Mouse (Mus musculus): Measurements from ENCODE around the gene Ranbp1. TPM values are rescaled to one million over a fixed set of nuclear protein-coding genes. Genes with fewer than 3 reads are reported as not detected.
A peak's percentile ranks its signal among the peaks of the same experiment; 100 is the strongest.
"Not testable (repeated sequence)": the region's sequence is repeated elsewhere in the genome, so short reads cannot be mapped to it uniquely, and the experiment has no call there.

Gene Ranbp1
- polyA plus RNA-seq (2015; fragmentation: Nextera tagmentation; extraction: Ambion mirVana), result 444 and 462 TPM in 2 replicates

DNA sequence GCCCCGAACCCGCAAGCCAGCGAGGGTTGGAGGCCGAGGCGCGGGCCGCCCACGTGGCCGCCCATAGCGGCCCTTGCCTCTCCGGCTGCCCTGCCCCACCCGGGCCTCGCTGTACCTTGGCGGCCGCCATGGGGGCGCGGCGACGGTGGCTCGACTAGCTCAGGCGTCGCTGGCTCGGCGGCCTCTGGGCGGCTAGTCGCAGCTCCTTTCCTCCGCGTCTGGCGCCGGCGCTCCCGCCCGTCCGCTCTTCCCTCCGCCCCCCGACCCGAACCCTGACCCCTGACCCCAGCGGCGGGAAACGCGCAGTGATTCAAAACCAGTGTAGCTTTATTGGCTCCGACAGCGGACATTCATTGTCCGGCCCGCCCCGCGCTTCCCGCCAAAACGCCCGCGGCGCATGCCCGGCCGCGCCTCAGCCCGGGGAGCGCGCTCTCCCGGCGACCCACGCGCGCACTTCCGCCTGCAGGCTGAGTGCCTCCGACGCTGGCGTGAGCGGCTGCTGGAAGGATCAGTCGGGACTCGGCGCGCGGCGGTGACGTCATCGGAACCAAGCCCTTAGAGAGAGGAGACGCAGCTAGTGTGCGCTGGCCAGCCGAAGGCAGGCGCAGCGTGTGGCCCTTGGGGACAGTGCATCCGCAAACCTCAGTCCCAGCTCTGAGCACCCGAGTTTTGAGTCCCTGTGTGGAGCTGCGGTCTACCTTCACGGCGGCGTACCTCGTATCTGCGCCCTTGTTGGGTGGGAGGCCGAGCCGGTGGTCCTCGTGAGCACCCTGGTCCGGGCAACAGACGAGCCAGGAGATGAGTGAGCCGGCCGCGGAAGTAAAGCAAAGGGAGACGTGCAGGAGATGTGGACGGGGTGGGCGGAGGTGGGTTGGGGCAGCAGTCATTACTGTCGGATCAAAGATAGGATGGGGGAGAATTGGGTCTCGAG, at the start of gene Ranbp1, which contains the start of gene Trmt2a:
Ranbp1 (minus strand) TSS at position 300 of the 931 bp plus-strand sequence.
Trmt2a (plus strand) TSS at position 247 of the 931 bp plus-strand sequence.
- no peaks in the 10 kb centered on the region for H3K9me3 ChIP-seq
- peak within 1 kb of the TSS; percentile 93 for H3K9ac ChIP-seq
- WGBS, result under 1% methylated on average over 98 of the region's 102 CpGs
- H3K27ac ChIP-seq, result peak within 1 kb of the TSS; percentile 94
- ATAC-seq (ENCODE audit: low FRiP score), result peak; percentile 97
- peaks cover 63% of the 10 kb centered on the region for H3K36me3 ChIP-seq
- H3K4me3 ChIP-seq, result peak within 1 kb of the TSS; percentile 95
- peak within 1 kb of the TSS; percentile 96 for H3K4me2 ChIP-seq
- no peaks in the 10 kb centered on the region for H3K27me3 ChIP-seq
- H3K4me1 ChIP-seq (replicated peaks), result peaks cover 50% of the 10 kb centered on the region

DNA sequence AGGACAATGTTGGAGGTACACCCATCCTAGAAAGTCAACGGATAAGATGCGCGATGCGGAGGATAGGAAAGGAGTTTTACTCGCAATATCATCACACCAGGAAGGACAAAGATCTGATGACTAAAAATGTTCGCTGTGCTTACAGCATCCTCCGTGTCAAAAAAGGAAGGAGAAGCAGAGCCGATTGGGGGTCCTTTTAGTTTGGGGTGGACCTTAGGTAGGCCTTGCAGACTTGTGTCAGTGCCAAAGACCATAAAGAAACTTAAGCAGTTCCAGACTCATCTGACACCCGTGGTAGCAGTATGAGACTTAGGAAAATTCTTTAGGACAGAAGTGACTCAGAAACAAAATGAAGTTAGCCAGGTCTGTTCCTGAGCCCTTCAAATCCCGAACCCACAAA, 41.1 kb upstream of the Ranbp1 start:
- not testable (repeated sequence) for H3K27me3 ChIP-seq; H3K36me3 ChIP-seq; H3K9me3 ChIP-seq; ATAC-seq (ENCODE audit: low FRiP score)
- H3K4me2 ChIP-seq, result peak overlapping the region; percentile 51
- WGBS, result 4% methylated on average over 10 of the region's 10 CpGs
- peak overlapping the region; percentile 97 for H3K4me3 ChIP-seq
- H3K27ac ChIP-seq, result 0 out of 2 replicates have a peak overlapping the region, but pooled peaks have one; percentile 35
- peak overlapping the region; percentile 66 for H3K9ac ChIP-seq
- peaks cover 36% of the 10 kb centered on the region for H3K4me1 ChIP-seq (replicated peaks)

DNA sequence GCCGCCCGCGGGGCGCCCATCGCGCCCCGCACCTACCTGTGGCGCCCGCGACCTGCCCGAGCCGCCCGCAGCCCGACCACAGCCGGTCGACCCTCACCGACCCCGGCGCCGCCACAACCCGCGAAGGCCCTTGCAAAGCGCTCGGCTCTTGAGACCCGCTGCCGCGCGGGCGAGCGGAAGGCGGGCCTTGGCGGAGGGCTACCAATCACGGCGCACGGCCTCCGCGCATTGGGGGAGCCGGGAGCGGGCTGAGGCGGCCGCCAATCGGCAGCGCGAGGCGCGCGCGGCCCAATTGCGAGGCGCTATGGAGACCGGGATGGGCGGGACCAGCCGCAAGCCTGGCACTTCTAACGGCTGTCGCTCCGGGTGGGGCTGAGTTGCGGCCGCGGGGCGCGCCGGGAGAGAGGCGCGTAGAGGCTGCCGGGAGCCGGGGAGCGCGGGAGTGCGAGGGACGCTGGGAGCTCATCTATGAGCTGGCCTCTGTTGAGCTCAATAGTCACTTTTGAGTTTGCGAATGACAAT, 40.6 kb upstream of the Ranbp1 start, which contains the start of gene Dgcr8:
Dgcr8 (minus strand) TSS at position 180 of the 522 bp plus-strand sequence.
- Histone ChIP-seq H3K4me3 (peak within 1 kb of the TSS; percentile 97), H3K36me3 (peaks cover 13% of the 10 kb centered on the region), H3K9ac (peak within 1 kb of the TSS; percentile 98), H3K9me3 (no peaks in the 10 kb centered on the region), H3K27ac (peak within 1 kb of the TSS; percentile 90), H3K4me1 (replicated peaks) (peaks cover 36% of the 10 kb centered on the region), H3K27me3 (no peaks in the 10 kb centered on the region), H3K4me2 (peak within 1 kb of the TSS; percentile 95)
- ATAC-seq (ENCODE audit: low FRiP score), result peak; percentile 100
- under 1% methylated on average over 60 of the region's 71 CpGs for WGBS

DNA sequence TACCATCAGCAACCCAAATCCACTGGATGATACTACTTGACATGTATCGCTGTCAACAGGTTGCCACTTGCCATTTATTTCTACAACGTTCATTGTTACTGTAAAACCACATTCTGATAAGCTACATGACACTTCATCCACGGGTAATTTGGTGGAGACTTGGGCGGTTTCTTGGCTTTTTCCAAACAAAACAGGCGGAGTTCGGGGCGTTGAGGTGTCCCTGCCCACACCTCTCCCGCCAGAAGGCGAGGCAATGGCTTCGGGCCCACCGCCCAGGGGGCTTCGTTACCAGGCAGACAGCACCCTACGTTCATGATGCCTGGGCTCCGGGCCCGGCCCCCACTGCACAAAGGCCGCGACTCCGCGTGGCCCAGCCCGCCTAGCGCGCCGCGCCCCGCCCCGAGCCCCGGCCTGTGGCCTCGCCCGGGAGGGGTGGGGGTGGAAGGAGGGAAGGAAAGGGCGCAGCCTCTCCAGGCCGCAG, 40.1 kb upstream of the Ranbp1 start:
- H3K9me3 ChIP-seq, result no peaks in the 10 kb centered on the region
- peak overlapping the region; percentile 98 for H3K9ac ChIP-seq
- no peaks in the 10 kb centered on the region for H3K27me3 ChIP-seq
- ATAC-seq (ENCODE audit: low FRiP score), result peak; percentile 85
- peaks cover 18% of the 10 kb centered on the region for H3K36me3 ChIP-seq
- peak overlapping the region; percentile 90 for H3K27ac ChIP-seq
- peak overlapping the region; percentile 95 for H3K4me2 ChIP-seq
- 1% methylated on average over 26 of the region's 31 CpGs for WGBS
- peaks cover 36% of the 10 kb centered on the region for H3K4me1 ChIP-seq (replicated peaks)
- peak overlapping the region; percentile 97 for H3K4me3 ChIP-seq

DNA sequence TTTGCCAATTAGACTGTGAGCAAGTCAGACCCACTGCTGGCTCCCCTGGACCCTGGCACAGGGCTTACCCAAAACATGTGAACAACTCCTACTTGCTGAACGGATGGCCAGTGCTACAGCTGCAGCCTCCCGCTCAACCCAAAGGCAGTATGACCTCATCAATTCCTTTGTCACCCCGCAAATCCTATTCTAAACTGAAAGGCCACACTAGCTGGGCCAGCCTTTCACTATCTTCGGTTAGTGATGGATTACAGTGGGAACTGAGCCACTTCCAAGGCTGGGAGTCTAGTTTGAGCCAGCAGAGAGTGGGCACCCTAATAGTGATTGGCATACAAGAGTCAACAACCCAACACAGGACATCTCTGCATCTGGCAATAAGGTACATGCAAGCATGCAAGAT, 39.6 kb upstream of the Ranbp1 start:
- H3K9me3 ChIP-seq, result no peaks in the 10 kb centered on the region
- H3K4me2 ChIP-seq, result peak overlapping the region; percentile 95
- H3K4me3 ChIP-seq, result peak overlapping the region; percentile 97
- H3K9ac ChIP-seq, result peak overlapping the region; percentile 98
- peaks cover 23% of the 10 kb centered on the region for H3K36me3 ChIP-seq
- H3K27ac ChIP-seq, result peak overlapping the region; percentile 90
- peaks cover 36% of the 10 kb centered on the region for H3K4me1 ChIP-seq (replicated peaks)
- no peak for ATAC-seq (ENCODE audit: low FRiP score)
- H3K27me3 ChIP-seq, result no peaks in the 10 kb centered on the region
- WGBS, result 0% methylated on average over 4 of the region's 4 CpGs

DNA sequence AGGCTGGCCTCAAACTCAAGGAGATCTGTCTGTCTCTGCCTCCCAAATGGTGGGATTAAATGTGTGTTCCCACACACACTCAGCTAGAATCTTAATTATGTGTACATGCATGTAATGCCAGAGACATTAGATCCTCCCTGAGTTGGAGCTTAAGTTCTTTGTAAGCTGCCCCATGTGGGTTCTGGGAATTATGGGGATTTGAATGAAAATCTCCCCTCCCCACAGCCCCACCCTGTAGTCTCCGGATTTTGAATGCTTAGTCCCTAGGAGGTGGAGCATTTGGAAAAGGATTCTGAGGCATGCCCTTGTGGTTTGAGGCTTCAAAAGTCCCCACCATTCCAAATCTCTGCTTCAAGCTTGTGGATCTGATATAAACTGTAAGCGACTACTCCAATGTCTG, 26.6 kb upstream of the Ranbp1 start:
- no peak for ATAC-seq (ENCODE audit: low FRiP score)
- no peaks in the 10 kb centered on the region for H3K4me1 ChIP-seq (replicated peaks)
- H3K9me3 ChIP-seq, result no peaks in the 10 kb centered on the region
- no peaks in the 10 kb centered on the region for H3K27me3 ChIP-seq
- WGBS, result 88% methylated on average over 2 of the region's 2 CpGs
- no peak overlapping the region for H3K27ac ChIP-seq
- peaks cover 92% of the 10 kb centered on the region for H3K36me3 ChIP-seq
- no peak overlapping the region for H3K9ac ChIP-seq
- no peak overlapping the region for H3K4me3 ChIP-seq
- no peak overlapping the region for H3K4me2 ChIP-seq

DNA sequence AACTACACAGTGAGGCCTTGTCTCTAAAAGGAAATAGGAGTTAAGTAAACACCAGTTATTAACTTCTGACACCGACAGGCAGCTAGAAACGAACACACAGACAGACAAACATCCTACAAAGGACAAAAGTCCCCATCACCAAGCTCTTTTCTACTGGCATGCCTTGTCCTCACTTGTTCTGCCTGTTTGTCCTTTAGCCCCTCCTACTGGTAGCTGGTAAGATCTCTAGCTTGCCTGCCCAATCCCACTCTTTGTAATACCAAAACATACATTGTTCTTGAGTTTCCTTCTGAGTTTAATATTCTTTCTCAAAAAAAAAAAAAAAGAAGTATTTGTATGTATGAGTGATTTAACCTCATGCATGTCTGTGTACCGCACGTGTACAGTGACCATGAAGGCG, 19.6 kb upstream of the Ranbp1 start:
- H3K9ac ChIP-seq, result no peak overlapping the region
- H3K27me3 ChIP-seq, result no peaks in the 10 kb centered on the region
- H3K4me1 ChIP-seq (replicated peaks), result no peaks in the 10 kb centered on the region
- no peak overlapping the region for H3K27ac ChIP-seq
- no peaks in the 10 kb centered on the region for H3K9me3 ChIP-seq
- no peak overlapping the region for H3K4me2 ChIP-seq
- H3K36me3 ChIP-seq, result peaks cover 90% of the 10 kb centered on the region
- 87% methylated on average over 5 of the region's 5 CpGs for WGBS
- ATAC-seq (ENCODE audit: low FRiP score), result no peak
- no peak overlapping the region for H3K4me3 ChIP-seq

DNA sequence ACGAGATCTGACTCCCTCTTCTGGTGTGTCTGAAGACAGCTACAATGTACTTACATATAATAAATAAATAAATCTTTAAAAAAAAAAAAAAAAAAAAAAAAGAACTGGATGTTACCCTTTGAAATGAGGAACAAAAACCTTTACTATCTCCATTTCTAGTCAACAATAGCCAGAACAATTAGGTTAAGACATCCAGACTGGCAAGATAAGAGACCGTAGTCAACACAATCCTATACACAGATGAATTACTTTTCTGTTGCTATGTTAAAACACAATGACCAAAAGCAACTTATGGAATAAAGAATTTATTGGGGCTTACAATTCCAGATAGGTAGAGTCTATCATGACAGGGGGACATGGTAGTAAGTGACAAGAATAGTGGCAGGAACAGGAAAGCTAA, 16.5 kb upstream of the Ranbp1 start:
- ATAC-seq (ENCODE audit: low FRiP score), result no peak
- Histone ChIP-seq H3K36me3 (peaks cover 86% of the 10 kb centered on the region), H3K27me3 (no peaks in the 10 kb centered on the region), H3K4me2 (no peak overlapping the region), H3K4me3 (no peak overlapping the region), H3K4me1 (replicated peaks) (no peaks in the 10 kb centered on the region), H3K27ac (no peak overlapping the region), H3K9ac (no peak overlapping the region), H3K9me3 (no peaks in the 10 kb centered on the region)
- WGBS, result 93% methylated on average over 2 of the region's 2 CpGs

DNA sequence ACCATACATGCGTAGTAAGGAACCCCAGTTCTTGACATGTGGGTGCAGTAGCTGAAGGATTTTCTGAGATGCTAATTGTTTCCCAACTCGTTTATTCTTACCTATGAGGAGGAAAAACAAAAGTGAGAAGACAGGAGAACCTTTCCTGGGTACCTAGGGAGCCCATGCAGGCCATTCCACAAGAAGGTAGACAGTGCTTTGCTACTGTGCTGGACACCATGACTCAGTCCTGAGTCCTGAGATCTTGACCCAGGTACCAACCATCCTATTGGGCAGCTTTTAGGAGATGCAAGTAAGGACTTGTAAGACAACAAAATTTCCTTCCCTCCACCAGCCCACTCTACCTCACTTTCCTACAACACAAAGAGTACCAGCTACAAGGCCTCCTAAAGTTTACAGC, 9.7 kb upstream of the Ranbp1 start, which contains the start of gene Gm49776:
Gm49776 (minus strand) TSS at position 101 of the 400 bp plus-strand sequence.
- Histone ChIP-seq H3K4me3 (no peak within 1 kb of the TSS), H3K27me3 (no peaks in the 10 kb centered on the region), H3K36me3 (peaks cover 89% of the 10 kb centered on the region), H3K4me1 (replicated peaks) (no peaks in the 10 kb centered on the region), H3K4me2 (no peak within 1 kb of the TSS), H3K27ac (no peak within 1 kb of the TSS), H3K9me3 (no peaks in the 10 kb centered on the region), H3K9ac (no peak within 1 kb of the TSS)
- ATAC-seq (ENCODE audit: low FRiP score), result no peak
- WGBS, result 97% methylated on average over 2 of the region's 2 CpGs

DNA sequence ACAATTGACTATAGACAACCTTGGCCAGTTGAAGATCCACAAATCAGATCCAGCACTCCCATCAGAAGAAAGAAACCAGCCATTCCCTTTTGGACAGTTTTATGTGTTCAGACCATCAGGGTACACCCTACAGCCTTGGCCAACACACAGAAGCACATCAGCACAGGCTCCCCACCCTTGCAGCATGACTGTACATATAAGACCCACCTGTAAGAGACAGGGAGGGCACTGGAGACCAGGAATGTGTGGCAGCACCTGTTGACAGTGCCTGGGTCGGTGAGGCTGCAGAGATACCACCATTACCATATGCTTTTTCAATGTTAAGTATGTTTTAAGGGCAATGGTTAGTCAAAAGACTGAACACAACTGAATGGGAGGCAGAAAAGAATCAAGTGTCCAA, 5.3 kb upstream of the Ranbp1 start:
- Histone ChIP-seq H3K9ac (no peak overlapping the region), H3K4me1 (replicated peaks) (peaks cover 27% of the 10 kb centered on the region), H3K36me3 (peaks cover 77% of the 10 kb centered on the region), H3K27me3 (no peaks in the 10 kb centered on the region), H3K4me3 (no peak overlapping the region), H3K4me2 (no peak overlapping the region), H3K27ac (no peak overlapping the region), H3K9me3 (no peaks in the 10 kb centered on the region)
- 82% methylated on average over 1 of the region's 1 CpGs for WGBS
- ATAC-seq (ENCODE audit: low FRiP score), result no peak

DNA sequence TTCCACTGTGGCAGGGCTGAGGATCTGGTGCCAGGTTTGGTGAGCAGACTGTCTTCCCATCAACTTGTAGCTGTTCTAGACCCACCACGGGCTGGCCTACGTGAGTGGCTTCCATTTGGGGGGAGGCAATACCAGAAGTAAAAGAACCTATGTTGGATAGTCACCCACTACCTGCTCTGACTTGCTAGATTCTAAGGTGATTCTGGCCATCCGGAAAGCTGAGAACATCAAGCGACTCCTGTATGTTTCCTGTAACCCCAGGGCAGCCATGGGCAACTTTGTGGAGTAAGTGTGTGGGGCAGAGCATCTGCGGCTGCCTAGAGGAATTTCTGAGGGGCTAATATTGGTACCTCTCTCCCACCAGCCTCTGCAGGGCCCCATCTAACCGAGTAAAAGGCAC, 4.2 kb upstream of the Ranbp1 start:
- no peak overlapping the region for H3K9ac ChIP-seq
- no peaks in the 10 kb centered on the region for H3K9me3 ChIP-seq
- H3K36me3 ChIP-seq, result peaks cover 67% of the 10 kb centered on the region
- H3K4me1 ChIP-seq (replicated peaks), result peaks cover 27% of the 10 kb centered on the region
- no peak overlapping the region for H3K4me3 ChIP-seq
- no peak overlapping the region for H3K27ac ChIP-seq
- WGBS, result 89% methylated on average over 6 of the region's 6 CpGs
- no peaks in the 10 kb centered on the region for H3K27me3 ChIP-seq
- no peak for ATAC-seq (ENCODE audit: low FRiP score)
- H3K4me2 ChIP-seq, result no peak overlapping the region
